Mouse (Mus musculus) C2C12 (cell line): ENCODE measurements around the gene Pfkfb3. TPM values are rescaled to one million over a fixed set of nuclear protein-coding genes. Genes with fewer than 3 reads are reported as not detected.

ENCODE experiments used
- H3K27me3 ChIP-seq: one replicate; pipeline ENCODE4 v1.6.1; 2011; ENCODE audit not compliant: control insufficient read depth, insufficient read depth, insufficient read length
- H3K36me3 ChIP-seq: one replicate; pipeline ENCODE4 v1.6.1; 2011; ENCODE audit not compliant: control insufficient read depth, insufficient read depth
- H3K4me3 ChIP-seq: one replicate; pipeline ENCODE4 v1.5.1; 2011; ENCODE audit warnings: mild to moderate bottlenecking, control low read depth; ENCODE audit not compliant: poor library complexity, insufficient read depth, severe bottlenecking
- H3K79me2 ChIP-seq: one replicate; pipeline ENCODE4 v1.6.1; 2011; ENCODE audit not compliant: control insufficient read depth, insufficient read depth
- H3K79me3 ChIP-seq: one replicate; pipeline ENCODE4 v1.6.1; 2011; ENCODE audit warnings: low read depth, control low read depth
- H3ac ChIP-seq: one replicate; pipeline ENCODE3; 2011; ENCODE audit warnings: low read depth; ENCODE audit not compliant: control insufficient read depth, insufficient read length
- CEBPB ChIP-seq: IDR thresholded peaks from one replicate; pipeline ENCODE4 v1.6.1; 2011; ENCODE audit warnings: low read depth, mild to moderate bottlenecking, control low read depth, moderate library complexity
- CTCF ChIP-seq: IDR thresholded peaks from one replicate; pipeline ENCODE4 v1.5.1; 2011; ENCODE audit not compliant: control insufficient read depth, insufficient read depth, insufficient read length
- FOSL1 ChIP-seq: IDR thresholded peaks from one replicate; pipeline ENCODE4 v1.8.0; 2011; ENCODE audit warnings: mild to moderate bottlenecking, low read length; ENCODE audit not compliant: poor library complexity, insufficient read depth, severe bottlenecking
- MAX ChIP-seq: IDR thresholded peaks from one replicate; pipeline ENCODE4 v1.6.1; 2011; ENCODE audit warnings: mild to moderate bottlenecking, control low read depth
- MYOD1 ChIP-seq: IDR thresholded peaks from one replicate; pipeline ENCODE4 v1.6.1; 2011; ENCODE audit warnings: low read depth; ENCODE audit not compliant: control insufficient read depth, insufficient read length
- MYOG ChIP-seq: IDR thresholded peaks from one replicate; pipeline ENCODE4 v1.6.1; 2011; ENCODE audit not compliant: control insufficient read depth, insufficient read length; ENCODE audit errors: extremely low read depth
- USF1 ChIP-seq: IDR thresholded peaks from one replicate; pipeline ENCODE4 v1.6.1; 2011; ENCODE audit warnings: low read depth, mild to moderate bottlenecking, control low read depth, moderate library complexity
- long read RNA-seq, 2 experiments: library from polyadenylated mRNA; unstranded; transcript quantifications; one replicate each; pipeline ENCODE4 v2.0.0; 2019 to 2020
- polyA plus RNA-seq: library from polyadenylated mRNA; unstranded; fragments of >200 nt; fragmentation: generic; extraction: Trizol; gene quantifications from one replicate; pipeline ENCODE4 v1.2.1, GENCODE M21; 2012; ENCODE audit warnings: missing spikeins

The Pfkfb3 gene
- 4.2 TPM for polyA plus RNA-seq
- long read RNA-seq, experiment 1 = 0 reads
- long read RNA-seq, experiment 2, full-length matches to known transcripts = 33 of 43 reads
- long read RNA-seq, experiment 2, partial matches to known transcripts = 1 of 43 reads
- long read RNA-seq, experiment 2, other reads (novel, unspliced or antisense) = 9 of 43 reads

DNA sequence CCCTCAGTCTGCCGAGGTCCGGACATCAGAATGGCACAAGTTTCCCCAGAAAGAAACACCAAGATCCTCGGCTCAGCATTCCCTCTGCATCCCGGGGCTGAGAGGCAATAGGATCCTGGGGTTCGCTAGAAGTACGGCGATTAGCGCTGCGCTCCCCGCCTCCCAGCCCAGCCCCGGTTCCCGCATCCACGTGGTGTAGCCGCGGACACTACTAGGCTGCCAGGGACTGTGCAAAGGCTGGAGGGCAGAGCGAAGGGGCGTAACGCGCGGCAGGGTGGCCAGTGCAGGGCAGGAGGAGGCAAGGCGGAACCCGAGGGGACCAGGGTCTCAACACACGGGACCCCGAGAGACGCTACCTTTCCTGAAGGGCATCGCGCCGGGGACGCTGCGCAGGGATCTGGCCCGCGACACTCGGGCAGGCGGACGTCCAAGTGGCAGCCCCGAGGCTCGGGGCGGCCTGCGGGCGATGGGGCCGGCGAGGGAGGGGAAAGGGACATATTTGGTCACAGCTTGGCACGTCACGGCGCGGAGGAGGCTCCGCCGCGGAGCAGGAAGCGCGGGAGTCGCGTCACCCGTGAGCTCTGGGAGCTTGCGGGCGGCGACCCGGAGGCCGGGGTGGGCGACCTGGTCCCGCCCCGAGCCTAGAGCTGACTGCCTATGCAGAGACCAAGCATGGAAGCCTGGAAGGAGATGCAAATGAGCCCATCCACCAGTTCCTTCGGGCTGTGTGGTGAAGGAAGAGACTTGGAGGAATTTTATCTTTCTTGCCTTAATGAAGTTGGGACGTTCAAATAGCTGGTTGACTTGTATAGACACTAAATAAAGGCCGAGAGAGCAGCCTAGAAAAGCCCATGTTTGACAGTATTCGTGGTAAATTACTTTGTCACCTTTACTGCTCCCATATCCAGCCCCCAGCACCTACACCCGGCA is at the start of gene Pfkfb3:
Gene Pfkfb3 (minus strand): TSS at position 607 of the 930 bp plus-strand sequence.
- Histone ChIP-seq H3K79me3 (no peaks in the 10 kb centered on the region), H3K27me3 (no peaks in the 10 kb centered on the region), H3K4me3 (peak within 1 kb of the TSS; percentile 37), H3ac (peak within 1 kb of the TSS; percentile 85), H3K79me2 (no peaks in the 10 kb centered on the region), H3K36me3 (no peaks in the 10 kb centered on the region)
- no peak for TF ChIP-seq FOSL1
- TF ChIP-seq CEBPB = no peak
- no peak for TF ChIP-seq MYOD1
- no peak for TF ChIP-seq CTCF
- TF ChIP-seq MYOG = no peak
- no peak for TF ChIP-seq MAX
- TF ChIP-seq USF1 = no peak

DNA sequence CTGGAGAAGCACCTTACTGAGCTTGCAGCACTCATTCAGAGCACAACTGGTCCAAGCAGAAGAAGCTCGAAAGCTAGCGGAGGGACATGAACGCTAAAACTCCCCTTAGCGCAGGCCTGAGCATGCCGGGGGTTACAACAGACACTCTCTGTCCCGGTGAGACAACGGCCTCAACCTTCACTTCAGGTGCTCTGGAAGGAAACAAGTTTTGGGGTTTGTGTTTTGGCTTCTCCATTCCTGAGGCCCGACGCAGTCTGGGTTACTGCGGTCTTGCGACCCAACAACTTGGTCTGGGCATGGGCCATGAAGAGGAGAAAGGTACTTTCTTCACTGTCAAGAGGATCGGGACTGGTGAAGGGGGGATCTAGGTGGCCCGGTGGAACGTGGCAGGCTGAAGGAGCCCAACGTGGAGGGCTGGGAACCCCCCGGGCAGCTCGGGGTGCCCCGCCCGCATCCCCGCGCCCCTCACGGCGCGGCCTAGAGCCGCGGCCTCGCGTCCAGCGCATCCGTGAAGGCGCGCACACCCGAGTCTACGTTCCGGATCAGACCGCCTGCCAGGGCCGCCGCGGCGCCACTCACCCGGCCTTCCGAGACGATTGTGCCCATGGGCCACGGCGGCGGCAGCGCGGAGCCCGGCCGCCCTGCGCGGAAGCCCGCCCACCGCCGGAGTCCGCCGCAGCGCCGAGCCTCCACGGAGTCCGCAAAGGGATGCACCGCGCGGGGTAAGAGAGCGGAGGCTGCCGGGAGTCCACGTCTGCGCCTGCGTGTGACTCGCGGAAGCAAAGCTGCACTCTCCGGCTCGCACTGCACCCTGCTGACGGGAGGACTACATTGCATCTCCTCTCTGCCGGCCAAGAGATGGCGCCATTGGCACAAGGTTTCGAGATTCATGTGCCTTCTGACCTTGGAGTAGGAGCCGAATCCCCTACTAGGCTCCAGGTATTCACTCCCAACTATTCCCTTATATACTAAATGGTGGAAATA is 48.9 kb upstream of the Pfkfb3 start:
- H3K79me3 ChIP-seq = peaks cover 39% of the 10 kb centered on the region
- H3ac ChIP-seq = peak overlapping the region; percentile 98
- H3K4me3 ChIP-seq = peak overlapping the region; percentile 90
- peaks cover 30% of the 10 kb centered on the region for H3K36me3 ChIP-seq
- H3K79me2 ChIP-seq = peaks cover 51% of the 10 kb centered on the region
- peaks cover 3% of the 10 kb centered on the region for H3K27me3 ChIP-seq
- TF ChIP-seq CTCF = peak; percentile 100
- peak; percentile 59 for TF ChIP-seq MAX
- TF ChIP-seq MYOD1 = no peak

DNA sequence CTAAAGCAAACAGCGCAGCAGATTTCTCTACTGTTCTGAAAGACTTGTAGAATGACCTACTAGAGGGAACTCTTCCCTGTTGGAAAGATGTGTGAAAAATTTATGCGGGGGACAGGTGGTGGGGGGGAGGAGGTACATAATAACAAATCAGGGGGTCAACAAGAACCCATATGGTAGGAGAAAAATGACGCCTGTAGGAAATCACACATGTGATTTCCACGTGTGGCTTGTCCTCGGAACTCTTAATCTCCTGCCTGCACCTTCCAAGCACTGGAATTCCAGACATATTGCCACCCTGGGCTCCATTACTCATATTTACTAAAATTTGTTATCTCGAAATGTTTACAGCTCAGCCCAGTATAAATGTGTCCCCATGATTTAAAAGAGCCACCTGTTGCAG is 47.9 kb upstream of the Pfkfb3 start:
- H3K27me3 ChIP-seq = peaks cover 3% of the 10 kb centered on the region
- H3K36me3 ChIP-seq = peaks cover 40% of the 10 kb centered on the region
- H3K79me3 ChIP-seq = peaks cover 41% of the 10 kb centered on the region
- peaks cover 58% of the 10 kb centered on the region for H3K79me2 ChIP-seq
- peak overlapping the region; percentile 90 for H3K4me3 ChIP-seq
- no peak for TF ChIP-seq CEBPB
- TF ChIP-seq MYOG = no peak
- peak overlapping the region; percentile 98 for H3ac ChIP-seq

DNA sequence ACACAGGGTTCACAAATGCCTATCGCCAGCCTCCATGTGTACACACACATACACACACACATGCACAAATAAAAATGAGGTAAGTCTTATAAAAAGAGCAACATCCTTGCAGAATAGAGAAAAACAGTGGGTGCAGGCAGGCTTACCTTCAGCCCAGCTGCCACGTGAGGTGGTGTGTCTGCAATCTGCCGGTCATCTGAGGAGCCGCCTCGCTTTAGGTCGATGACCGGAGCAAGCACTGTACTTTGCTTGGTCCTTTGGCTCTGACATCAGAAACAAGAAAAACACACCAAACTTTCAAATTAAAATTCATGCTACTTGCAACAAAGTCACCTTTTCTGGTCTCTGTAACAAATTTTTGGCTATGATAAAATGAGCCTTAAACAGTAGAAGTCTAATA is 44.0 kb upstream of the Pfkfb3 start:
- H3K4me3 ChIP-seq = no peak overlapping the region
- peaks cover 41% of the 10 kb centered on the region for H3K79me3 ChIP-seq
- H3K36me3 ChIP-seq = peaks cover 74% of the 10 kb centered on the region
- TF ChIP-seq USF1 (no peak), CEBPB (no peak), MYOD1 (no peak), MYOG (no peak), FOSL1 (no peak), MAX (no peak), CTCF (no peak)
- H3K79me2 ChIP-seq = peaks cover 63% of the 10 kb centered on the region
- H3ac ChIP-seq = no peak overlapping the region
- no peaks in the 10 kb centered on the region for H3K27me3 ChIP-seq

DNA sequence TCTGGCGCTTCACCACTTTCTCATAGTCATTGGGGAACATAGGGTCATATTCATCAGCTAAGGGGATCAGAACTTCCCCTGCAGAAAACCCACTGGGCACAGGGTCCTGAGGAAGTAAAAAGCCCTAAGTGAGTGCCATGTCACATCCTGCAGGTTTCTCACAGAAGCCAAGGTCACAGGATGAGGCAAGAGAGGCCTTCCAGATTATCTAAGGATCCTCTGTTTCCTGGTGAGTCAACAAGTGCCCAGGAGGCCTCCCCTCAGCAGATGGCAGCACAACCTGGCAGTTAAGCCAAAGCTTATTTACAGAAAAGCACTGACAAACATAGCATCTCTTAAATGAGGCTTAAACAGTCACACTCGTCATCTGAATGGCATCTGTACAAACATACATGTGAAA is 42.8 kb upstream of the Pfkfb3 start:
- Histone ChIP-seq H3K36me3 (peaks cover 86% of the 10 kb centered on the region), H3K79me2 (peaks cover 51% of the 10 kb centered on the region), H3K4me3 (no peak overlapping the region), H3K27me3 (no peaks in the 10 kb centered on the region), H3ac (no peak overlapping the region), H3K79me3 (peaks cover 29% of the 10 kb centered on the region)
- TF ChIP-seq USF1 = no peak
- TF ChIP-seq MYOD1 = no peak
- no peak for TF ChIP-seq CTCF
- no peak for TF ChIP-seq FOSL1
- TF ChIP-seq MAX = no peak
- no peak for TF ChIP-seq CEBPB
- TF ChIP-seq MYOG = no peak
